Mouse (Mus musculus) small intestine, adult 2 months (tissue): ENCODE measurements around the gene Ifi35. TPM values are rescaled to one million over a fixed set of nuclear protein-coding genes. Genes with fewer than 3 reads are reported as not detected.

ENCODE experiments used
- H3K27ac ChIP-seq: fragments of 200-500 bp; 2 replicates; pipeline ENCODE4 v1.5.1; 2012; ENCODE audit warnings: low read depth, low read length, control low read depth, inconsistent platforms; ENCODE audit not compliant: insufficient read depth
- H3K27me3 ChIP-seq: fragments of 200-500 bp; 2 replicates; pipeline ENCODE4 v1.6.1; 2012; ENCODE audit warnings: mild to moderate bottlenecking, moderate library complexity, low read length, inconsistent platforms; ENCODE audit not compliant: control insufficient read depth, insufficient read depth
- H3K36me3 ChIP-seq: fragments of 200-500 bp; 2 replicates; pipeline ENCODE4 v1.6.1; 2012; ENCODE audit warnings: mild to moderate bottlenecking, low read length, control low read depth, inconsistent platforms; ENCODE audit not compliant: control insufficient read depth, insufficient read depth
- H3K4me1 ChIP-seq: fragments of 200-500 bp; 2 replicates; pipeline ENCODE4 v1.6.1; 2012; ENCODE audit warnings: low read length, inconsistent platforms, mixed read lengths; ENCODE audit not compliant: control insufficient read depth, insufficient read depth, insufficient read length
- H3K4me3 ChIP-seq: fragments of 200-500 bp; 2 replicates; pipeline ENCODE4 v1.5.1; 2012; ENCODE audit warnings: low read depth, mild to moderate bottlenecking, control low read depth, inconsistent platforms, low read length, moderate library complexity
- CTCF ChIP-seq: fragments of 200-500 bp; IDR thresholded peaks from 2 replicates; pipeline ENCODE4 v1.5.1; 2012; ENCODE audit warnings: low read depth, mild to moderate bottlenecking, control low read depth, inconsistent platforms, low read length, moderate library complexity, mixed read lengths; ENCODE audit not compliant: insufficient replicate concordance, insufficient read length; ENCODE audit errors: extremely low read depth
- POLR2A ChIP-seq: fragments of 200-500 bp; IDR thresholded peaks from 2 replicates; pipeline ENCODE4 v1.6.1; 2012; ENCODE audit warnings: low read depth, mild to moderate bottlenecking, control low read depth, inconsistent platforms, low read length, moderate library complexity
- WGBS: fragments of 180-500 bp; shearing (Covaris S2); methylation state at CpG from one replicate; pipeline ENCODE4 v1.1.7; 2018; 5-methylcytosine and 5-hydroxymethylcytosine counted together
- polyA plus RNA-seq: library from polyadenylated mRNA; depleted of rRNA; stranded (reverse); fragments of >200 nt; gene quantifications from 2 replicates; pipeline ENCODE4 v1.2.3, GENCODE M21; 2012

Gene Ifi35
- polyA plus RNA-seq, 1 experiment: 123 TPM

GRCm38 (mm10) chr11:101424105-101424851 lies 23.9 kb upstream of the Ifi35 start, which contains the start of gene Gm27029:
Gene Gm27029, minus strand, starts transcription at chr11:101424796.
- Histone ChIP-seq H3K4me1 (peaks cover 11% of the 10 kb centered on the region; the same call in 1 of the 2 replicates), H3K27me3 (no peaks in the 10 kb centered on the region), H3K27ac (peak within 1 kb of the TSS; percentile 86), H3K36me3 (0 out of 2 replicates have a peak, but pooled peaks cover under 1% of the 10 kb centered on the region), H3K4me3 (peak within 1 kb of the TSS; percentile 96)
- 6% methylated on average over 23 of the region's 23 CpGs for WGBS
- TF ChIP-seq POLR2A (no peak), CTCF (no peak)

DNA sequence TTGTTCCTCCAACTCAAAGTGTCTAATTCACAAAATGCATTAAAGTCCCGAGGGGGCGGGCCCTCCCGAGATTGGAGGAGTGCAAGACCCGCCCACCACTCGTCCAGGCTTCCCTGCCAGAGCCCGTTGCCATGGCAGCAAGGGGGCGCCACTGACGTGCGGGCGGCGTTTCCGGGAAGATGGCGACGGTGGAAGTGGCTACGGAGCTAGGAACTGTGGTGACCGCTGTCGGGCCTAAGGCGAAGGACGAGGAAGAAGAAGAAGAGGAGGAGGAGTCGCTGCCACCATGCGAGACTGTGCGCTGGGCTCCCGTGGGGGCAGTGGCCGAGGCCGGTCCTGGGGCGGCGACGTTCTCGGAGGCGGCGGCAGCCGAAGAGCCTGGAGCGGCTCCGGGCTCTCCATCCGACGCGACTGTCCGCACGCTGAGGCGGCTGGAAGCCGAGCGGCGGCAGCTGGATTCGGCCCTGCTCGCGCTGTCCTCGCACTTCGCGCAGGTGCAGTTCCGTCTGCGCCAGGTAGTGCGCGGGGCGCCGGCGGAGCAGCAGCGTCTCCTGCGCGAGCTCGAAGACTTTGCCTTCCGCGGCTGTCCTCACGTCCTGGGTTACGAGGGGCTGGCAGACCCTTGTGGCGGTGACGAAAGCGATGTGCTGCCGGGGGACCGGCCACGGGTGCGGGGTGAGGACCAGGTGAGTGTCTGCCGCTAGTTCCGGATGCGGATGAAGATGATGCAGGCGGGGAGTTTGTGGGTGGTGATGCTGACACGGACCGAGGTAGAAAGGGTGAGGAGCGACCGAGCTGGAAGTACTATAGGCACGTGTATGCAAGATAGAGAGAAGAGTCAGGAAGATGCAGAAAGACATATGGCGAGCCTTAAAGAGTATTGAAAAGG lies 23.0 kb upstream of the Ifi35 start, which contains the start of the genes Rundc1 and Ptges3l:
Gene Rundc1, plus strand, starts transcription at position 161 of the 889 bp plus-strand sequence.
Gene Ptges3l, minus strand, starts transcription at position 409 of the 889 bp plus-strand sequence.
- peak within 1 kb of the TSS; percentile 86 for H3K27ac ChIP-seq
- under 1% methylated on average over 81 of the region's 81 CpGs for WGBS
- peaks cover 11% of the 10 kb centered on the region; the same call in 1 of the 2 replicates for H3K4me1 ChIP-seq
- H3K36me3 ChIP-seq: peaks cover 3% of the 10 kb centered on the region
- TF ChIP-seq POLR2A (peak; percentile 78), CTCF (no peak)
- H3K4me3 ChIP-seq: peak within 1 kb of the TSS; percentile 96
- H3K27me3 ChIP-seq: no peaks in the 10 kb centered on the region

- Histone ChIP-seq H3K36me3 (peaks cover 11% of the 10 kb centered on the region), H3K27ac (no peak overlapping the region), H3K4me1 (peaks cover 11% of the 10 kb centered on the region; the same call in 1 of the 2 replicates), H3K27me3 (no peaks in the 10 kb centered on the region), H3K4me3 (peak overlapping the region; percentile 27)
- TF ChIP-seq CTCF (no peak), POLR2A (no peak)
- WGBS: 22% methylated on average over 8 of the region's 8 CpGs
Measured at GRCm38 (mm10) chr11:101426165-101426564, 22.0 kb upstream of the Ifi35 start.

DNA sequence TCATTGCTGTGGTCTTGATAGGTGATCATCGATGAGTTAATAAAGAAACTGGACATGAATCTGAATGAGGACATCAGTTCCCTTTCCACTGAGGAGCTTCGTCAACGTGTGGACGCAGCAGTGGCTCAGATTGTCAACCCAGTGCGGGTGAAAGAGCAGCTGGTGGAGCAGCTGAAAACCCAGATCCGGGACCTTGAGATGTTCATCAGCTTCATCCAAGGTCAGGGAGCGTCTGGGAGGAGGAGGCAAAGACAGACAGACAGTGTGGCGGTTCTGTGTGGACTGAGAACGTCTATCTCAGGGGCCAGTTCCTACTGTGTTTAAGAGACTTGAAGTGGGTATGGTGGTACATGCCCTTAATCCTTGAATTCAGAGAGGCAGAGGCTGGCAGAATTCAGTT lies 16.9 kb upstream of the Ifi35 start:
- no peak for TF ChIP-seq POLR2A
- TF ChIP-seq CTCF: no peak
- H3K4me1 ChIP-seq: peaks cover 4% of the 10 kb centered on the region; the same call in 1 of the 2 replicates
- no peaks in the 10 kb centered on the region for H3K27me3 ChIP-seq
- no peak overlapping the region for H3K27ac ChIP-seq
- no peak overlapping the region for H3K4me3 ChIP-seq
- WGBS: 90% methylated on average over 9 of the region's 9 CpGs
- H3K36me3 ChIP-seq: peaks cover 51% of the 10 kb centered on the region

DNA sequence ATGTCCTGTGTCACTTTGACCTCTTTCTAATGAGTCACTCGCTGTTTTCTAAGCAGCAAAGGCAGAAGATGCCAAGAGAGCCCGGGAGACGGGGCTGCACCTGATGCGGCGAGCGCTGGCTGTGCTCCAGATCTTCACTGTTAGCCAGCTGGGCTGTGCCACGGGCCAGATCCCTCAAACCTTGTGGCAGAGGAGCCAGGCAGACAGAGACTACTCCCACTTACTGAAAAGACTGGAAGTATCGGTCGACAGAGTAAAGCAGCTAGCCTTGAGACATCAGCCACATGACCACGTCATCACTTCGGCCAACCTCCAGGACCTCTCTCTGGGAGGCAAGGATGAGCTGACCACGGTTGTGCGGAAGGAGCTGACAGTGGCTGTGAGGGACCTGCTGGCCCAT lies 14.8 kb upstream of the Ifi35 start:
- Histone ChIP-seq H3K4me1 (no peaks in the 10 kb centered on the region), H3K27me3 (no peaks in the 10 kb centered on the region), H3K36me3 (peaks cover 51% of the 10 kb centered on the region), H3K27ac (no peak overlapping the region), H3K4me3 (no peak overlapping the region)
- WGBS: 67% methylated on average over 13 of the region's 13 CpGs
- TF ChIP-seq POLR2A: no peak
- no peak for TF ChIP-seq CTCF

GRCm38 (mm10) chr11:101435831-101436230 lies 12.4 kb upstream of the Ifi35 start:
- Histone ChIP-seq H3K4me1 (no peaks in the 10 kb centered on the region), H3K27ac (no peak overlapping the region), H3K36me3 (peaks cover 43% of the 10 kb centered on the region), H3K4me3 (no peak overlapping the region), H3K27me3 (no peaks in the 10 kb centered on the region)
- 71% methylated on average over 4 of the region's 4 CpGs for WGBS
- TF ChIP-seq POLR2A (no peak), CTCF (no peak)
